Mouse (Mus musculus) limb, embryonic 12.5 days (tissue): ENCODE results near the gene Serpina3a. TPM values are rescaled to one million over a fixed set of nuclear protein-coding genes. Genes with fewer than 3 reads are reported as not detected.
A peak's percentile ranks its signal among the peaks of the same experiment; 100 is the strongest.
"Not testable (repeated sequence)": the region's sequence is repeated elsewhere in the genome, so short reads cannot be mapped to it uniquely, and the experiment has no call there.

ENCODE experiments used
- ATAC-seq: fragments of 200-750 bp; cut with Nextera tagmentation; 2 replicates; pipeline ENCODE4 v1.8.0; 2017; ENCODE audit warnings: low read depth, moderate TSS enrichment; ENCODE audit not compliant: insufficient number of reproducible peaks, insufficient read depth, low FRiP score, low TSS enrichment
- H3K27ac ChIP-seq: fragments of 300-500 bp; sonication (generic); 2 replicates; pipeline ENCODE4 v1.5.1; 2016; ENCODE audit warnings: mild to moderate bottlenecking, moderate library complexity
- H3K27me3 ChIP-seq: fragments of 300-500 bp; sonication (generic); 2 replicates; pipeline ENCODE4 v1.6.1; 2016; ENCODE audit warnings: mild to moderate bottlenecking, moderate library complexity
- H3K36me3 ChIP-seq: fragments of 300-500 bp; sonication (generic); 2 replicates; pipeline ENCODE4 v1.6.1; 2016; ENCODE audit warnings: mild to moderate bottlenecking, moderate library complexity
- H3K4me1 ChIP-seq: fragments of 300-500 bp; sonication (generic); replicated peaks from 2 replicates; pipeline ENCODE4 v1.6.1; 2016
- H3K4me2 ChIP-seq: fragments of 300-500 bp; sonication (generic); 2 replicates; pipeline ENCODE4 v1.6.1; 2016; ENCODE audit warnings: mild to moderate bottlenecking, moderate library complexity
- H3K4me3 ChIP-seq: fragments of 300-500 bp; sonication (generic); replicated peaks from 2 replicates; pipeline ENCODE4 v1.5.1; 2016; ENCODE audit warnings: mild to moderate bottlenecking
- H3K9ac ChIP-seq: fragments of 300-500 bp; sonication (generic); replicated peaks from 2 replicates; pipeline ENCODE4 v1.6.1; 2016; ENCODE audit warnings: mild to moderate bottlenecking, moderate library complexity
- H3K9me3 ChIP-seq: fragments of 300-500 bp; sonication (generic); 2 replicates; pipeline ENCODE4 v1.6.1; 2016; ENCODE audit warnings: mild to moderate bottlenecking, moderate library complexity
- WGBS: fragments of 180-500 bp; shearing (Covaris S2); methylation state at CpG from one replicate; pipeline ENCODE4 v1.1.7; 2016; 5-methylcytosine and 5-hydroxymethylcytosine counted together
- polyA plus RNA-seq: library from polyadenylated mRNA; unstranded; fragments of >200 nt; fragmentation: Nextera tagmentation; extraction: Ambion mirVana; gene quantifications from 2 replicates; pipeline ENCODE4 v1.2.1, GENCODE M21; 2016

Serpina3a gene
- polyA plus RNA-seq: not detected in 2 replicates

GRCm38 (mm10) chr12:104112333-104112732 lies at the start of gene Serpina3a:
TSS of gene Serpina3a (plus strand) at chr12:104112724.
- H3K9me3 ChIP-seq, H3K27ac ChIP-seq, ATAC-seq, H3K9ac ChIP-seq, H3K4me1 ChIP-seq, H3K27me3 ChIP-seq, H3K4me2 ChIP-seq, H3K4me3 ChIP-seq, H3K36me3 ChIP-seq: not testable (repeated sequence)
- WGBS: 92% methylated on average over 11 of the region's 11 CpGs

GRCm38 (mm10) chr12:104064532-104064931 lies 48.0 kb upstream of the Serpina3a start:
- WGBS: 73% methylated on average over 4 of the region's 4 CpGs
- H3K4me2 ChIP-seq: no peak overlapping the region
- H3K27ac ChIP-seq: no peak overlapping the region
- ATAC-seq: no peak
- H3K36me3 ChIP-seq: no peaks in the 10 kb centered on the region
- H3K9me3 ChIP-seq: no peaks in the 10 kb centered on the region
- H3K27me3 ChIP-seq: no peaks in the 10 kb centered on the region; the same call in 1 of the 2 replicates
- H3K4me1 ChIP-seq: no peaks in the 10 kb centered on the region
- H3K4me3 ChIP-seq: no peak overlapping the region
- H3K9ac ChIP-seq: no peak overlapping the region

DNA sequence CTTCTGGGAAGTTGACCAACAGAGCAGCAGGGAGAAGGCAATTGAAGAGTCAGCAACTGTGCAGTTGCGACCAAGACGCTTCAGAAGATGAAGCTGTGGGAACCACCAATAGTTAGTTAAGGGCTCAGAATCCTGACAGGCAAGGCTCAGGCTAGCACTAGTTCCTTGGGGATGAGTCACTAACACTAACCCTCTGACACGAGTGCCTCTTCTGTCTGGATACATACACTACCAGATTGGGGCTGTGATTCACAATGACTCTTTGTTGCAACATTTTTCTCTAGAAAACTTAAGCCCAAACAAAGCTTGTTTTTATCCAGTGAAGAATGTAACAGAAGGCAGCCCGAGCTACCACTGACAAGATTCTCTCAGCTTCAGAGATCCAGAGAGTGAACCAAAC lies 47.5 kb upstream of the Serpina3a start:
- Histone ChIP-seq H3K4me1 (no peaks in the 10 kb centered on the region), H3K27me3 (no peaks in the 10 kb centered on the region; the same call in 1 of the 2 replicates)

GRCm38 (mm10) chr12:104066241-104066640 lies 46.3 kb upstream of the Serpina3a start:
- H3K27me3 ChIP-seq: no peaks in the 10 kb centered on the region; the same call in 1 of the 2 replicates
- H3K36me3 ChIP-seq: no peaks in the 10 kb centered on the region
- H3K27ac ChIP-seq: no peak overlapping the region
- no peaks in the 10 kb centered on the region for H3K9me3 ChIP-seq
- H3K4me1 ChIP-seq: no peaks in the 10 kb centered on the region
- WGBS: 35% methylated on average over 8 of the region's 8 CpGs
- H3K4me3 ChIP-seq: no peak overlapping the region
- ATAC-seq: no peak
- H3K4me2 ChIP-seq: no peak overlapping the region
- H3K9ac ChIP-seq: no peak overlapping the region

More for the DNA sequence above, 47.5 kb upstream of the Serpina3a start:
- Histone ChIP-seq H3K4me2 (no peak overlapping the region), H3K9ac (no peak overlapping the region), H3K9me3 (no peaks in the 10 kb centered on the region), H3K27ac (no peak overlapping the region), H3K4me3 (no peak overlapping the region), H3K36me3 (no peaks in the 10 kb centered on the region)
- 77% methylated on average over 4 of the region's 4 CpGs for WGBS
- ATAC-seq: no peak

- Histone ChIP-seq H3K4me3 (no peak overlapping the region), H3K4me1 (no peaks in the 10 kb centered on the region), H3K36me3 (no peaks in the 10 kb centered on the region), H3K27me3 (no peaks in the 10 kb centered on the region), H3K9ac (no peak overlapping the region; the same call in 1 of the 2 replicates), H3K27ac (no peak overlapping the region), H3K9me3 (no peaks in the 10 kb centered on the region), H3K4me2 (peak overlapping the region; percentile 18; the same call in 1 of the 2 replicates)
- WGBS: 48% methylated on average over 4 of the region's 4 CpGs
- no peak for ATAC-seq
Measured at GRCm38 (mm10) chr12:104067549-104067948, 45.0 kb upstream of the Serpina3a start.

GRCm38 (mm10) chr12:104069620-104070019 lies 42.9 kb upstream of the Serpina3a start:
- no peak overlapping the region for H3K27ac ChIP-seq
- no peak; the same call in 1 of the 2 replicates for ATAC-seq
- no peaks in the 10 kb centered on the region for H3K4me1 ChIP-seq
- no peaks in the 10 kb centered on the region for H3K9me3 ChIP-seq
- no peaks in the 10 kb centered on the region for H3K36me3 ChIP-seq
- no peaks in the 10 kb centered on the region for H3K27me3 ChIP-seq
- no peak overlapping the region for H3K9ac ChIP-seq
- WGBS: 12% methylated on average over 2 of the region's 2 CpGs
- H3K4me3 ChIP-seq: no peak overlapping the region
- H3K4me2 ChIP-seq: no peak overlapping the region

GRCm38 (mm10) chr12:104071708-104072107 lies 40.8 kb upstream of the Serpina3a start:
- Histone ChIP-seq H3K27me3 (no peaks in the 10 kb centered on the region), H3K9ac (no peak overlapping the region), H3K4me3 (no peak overlapping the region), H3K4me1 (no peaks in the 10 kb centered on the region), H3K27ac (no peak overlapping the region), H3K9me3 (no peaks in the 10 kb centered on the region), H3K36me3 (no peaks in the 10 kb centered on the region), H3K4me2 (no peak overlapping the region)
- 41% methylated on average over 1 of the region's 1 CpGs for WGBS
- no peak for ATAC-seq

GRCm38 (mm10) chr12:104072286-104072685 lies 40.2 kb upstream of the Serpina3a start:
- no peak overlapping the region for H3K27ac ChIP-seq
- H3K9me3 ChIP-seq: no peaks in the 10 kb centered on the region
- H3K4me3 ChIP-seq: no peak overlapping the region
- H3K4me2 ChIP-seq: no peak overlapping the region
- H3K4me1 ChIP-seq: no peaks in the 10 kb centered on the region
- H3K36me3 ChIP-seq: no peaks in the 10 kb centered on the region
- no peak for ATAC-seq
- H3K27me3 ChIP-seq: no peaks in the 10 kb centered on the region
- WGBS: 64% methylated on average over 5 of the region's 5 CpGs
- no peak overlapping the region for H3K9ac ChIP-seq

GRCm38 (mm10) chr12:104090119-104090518 lies 22.4 kb upstream of the Serpina3a start:
- H3K9ac ChIP-seq: no peak overlapping the region
- no peaks in the 10 kb centered on the region for H3K27me3 ChIP-seq
- no peaks in the 10 kb centered on the region for H3K9me3 ChIP-seq
- 76% methylated on average over 2 of the region's 2 CpGs for WGBS
- H3K27ac ChIP-seq: no peak overlapping the region
- H3K4me2 ChIP-seq: no peak overlapping the region
- H3K4me3 ChIP-seq: no peak overlapping the region
- H3K36me3 ChIP-seq: no peaks in the 10 kb centered on the region
- H3K4me1 ChIP-seq: no peaks in the 10 kb centered on the region
- no peak for ATAC-seq

DNA sequence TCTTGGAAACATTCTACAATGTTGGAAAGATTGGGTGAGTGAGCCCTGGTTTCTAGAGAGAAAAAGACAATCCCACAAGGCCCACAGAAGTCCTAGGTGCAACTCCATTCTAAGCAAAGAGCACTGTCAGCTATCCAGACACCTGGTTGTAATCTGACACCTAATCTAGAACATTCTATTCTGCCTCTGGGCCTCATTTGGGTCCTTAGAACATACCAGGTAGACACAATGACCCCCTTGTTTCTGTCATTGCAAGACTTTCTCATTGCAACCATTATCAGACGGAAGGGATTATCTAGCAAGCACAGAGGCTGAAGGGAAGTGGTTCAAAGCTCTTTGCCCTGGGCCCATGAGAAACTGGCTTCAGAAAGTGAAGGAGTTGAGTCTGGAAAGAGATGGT lies 21.2 kb upstream of the Serpina3a start:
- no peaks in the 10 kb centered on the region for H3K27me3 ChIP-seq
- no peak overlapping the region for H3K4me2 ChIP-seq
- 83% methylated on average over 1 of the region's 1 CpGs for whole genome bisulfite sequencing
- H3K27ac ChIP-seq: no peak overlapping the region
- no peak for ATAC-seq
- no peaks in the 10 kb centered on the region for H3K9me3 ChIP-seq
- no peak overlapping the region for H3K9ac ChIP-seq
- no peak overlapping the region for H3K4me3 ChIP-seq
- H3K4me1 ChIP-seq: no peaks in the 10 kb centered on the region
- no peaks in the 10 kb centered on the region for H3K36me3 ChIP-seq

GRCm38 (mm10) chr12:104100768-104101167 lies 11.8 kb upstream of the Serpina3a start, which contains the start of gene Serpina5:
TSS of gene Serpina5 (plus strand) at chr12:104101113.
- ATAC-seq: no peak
- Histone ChIP-seq H3K27ac (no peak within 1 kb of the TSS), H3K9ac (no peak within 1 kb of the TSS), H3K4me2 (no peak within 1 kb of the TSS), H3K9me3 (no peaks in the 10 kb centered on the region), H3K36me3 (no peaks in the 10 kb centered on the region), H3K4me1 (no peaks in the 10 kb centered on the region), H3K4me3 (no peak within 1 kb of the TSS), H3K27me3 (no peaks in the 10 kb centered on the region)
- WGBS: 92% methylated on average over 6 of the region's 6 CpGs

DNA sequence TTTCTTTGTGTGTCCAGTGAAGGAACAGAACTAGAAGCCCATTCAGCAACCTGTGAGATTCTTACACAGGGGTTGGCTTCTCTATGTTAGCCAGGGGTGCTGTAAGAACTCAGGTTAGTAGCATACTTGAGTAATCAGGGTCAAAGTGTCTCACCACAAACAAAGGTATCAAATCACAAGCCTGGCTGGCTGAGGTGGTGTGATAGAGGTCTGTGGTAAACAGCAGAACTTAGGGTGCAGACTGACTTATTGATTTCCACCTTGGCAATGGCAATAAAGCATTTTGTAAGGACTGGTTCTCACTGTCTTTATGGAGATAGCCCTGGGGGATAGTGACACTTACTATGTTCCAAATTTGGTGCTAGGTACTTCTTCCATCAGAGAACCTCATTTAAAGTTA lies 6.7 kb upstream of the Serpina3a start:
- no peak overlapping the region for H3K4me3 ChIP-seq
- H3K27ac ChIP-seq: no peak overlapping the region
- no peak overlapping the region for H3K4me2 ChIP-seq
- no peaks in the 10 kb centered on the region for H3K27me3 ChIP-seq
- H3K9ac ChIP-seq: no peak overlapping the region
- no peaks in the 10 kb centered on the region for H3K36me3 ChIP-seq
- no peak for ATAC-seq
- no peaks in the 10 kb centered on the region for H3K4me1 ChIP-seq
- H3K9me3 ChIP-seq: no peaks in the 10 kb centered on the region
